Mouse (Mus musculus): ENCODE measurements at regions not wholly inside any gene's neighbourhood (a gene's known extent, or its start where the extent isn't known, plus 50 kb on each side); places are given as distances from the start of the nearest gene placed in this dataset.
A peak's percentile ranks its signal among the peaks of the same experiment; 100 is the strongest.

- no peak overlapping the region for H3K27ac ChIP-seq (ENCODE audit: low read length)
- no peak overlapping the region for H3K4me2 ChIP-seq (ENCODE audit: low read depth, low read length)
- no peak for ATAC-seq (ENCODE audit: low read depth)
- H3K36me3 ChIP-seq (ENCODE audit: control insufficient read depth, insufficient read depth, low read length): no peaks in the 10 kb centered on the region
- no peaks in the 10 kb centered on the region for H3K9me3 ChIP-seq (ENCODE audit: control insufficient read depth, low read length)
- H3K4me3 ChIP-seq (ENCODE audit: low read length): no peak overlapping the region
- 0 out of 2 replicates have a peak, but pooled peaks cover 2% of the 10 kb centered on the region for H3K4me1 ChIP-seq (replicated peaks; ENCODE audit: control insufficient read depth, insufficient read depth, low read length)
- H3K9ac ChIP-seq (ENCODE audit: low read length): no peak overlapping the region
- WGBS: 67% methylated on average over 4 of the region's 4 CpGs
- no peaks in the 10 kb centered on the region for H3K27me3 ChIP-seq (ENCODE audit: control insufficient read depth, insufficient read depth, low read depth, low read length)
Observed at GRCm38 (mm10) chr1:92776353-92776752, 55.1 kb upstream of the Gpc1 start.

- Histone ChIP-seq H3K27ac (ENCODE audit: low read length) (no peak overlapping the region), H3K36me3 (ENCODE audit: control insufficient read depth, insufficient read depth, low read length) (no peaks in the 10 kb centered on the region), H3K4me1 (replicated peaks; ENCODE audit: control insufficient read depth, insufficient read depth, low read length) (0 out of 2 replicates have a peak, but pooled peaks cover 2% of the 10 kb centered on the region), H3K9me3 (ENCODE audit: control insufficient read depth, low read length) (no peaks in the 10 kb centered on the region), H3K9ac (ENCODE audit: low read length) (no peak overlapping the region), H3K27me3 (ENCODE audit: control insufficient read depth, insufficient read depth, low read depth, low read length) (no peaks in the 10 kb centered on the region), H3K4me2 (ENCODE audit: low read depth, low read length) (no peak overlapping the region), H3K4me3 (ENCODE audit: low read length) (no peak overlapping the region)
- 69% methylated on average over 3 of the region's 3 CpGs for WGBS
- no peak for ATAC-seq (ENCODE audit: low read depth)
Observed at GRCm38 (mm10) chr1:92775908-92776307, 55.5 kb upstream of the Gpc1 start.

DNA sequence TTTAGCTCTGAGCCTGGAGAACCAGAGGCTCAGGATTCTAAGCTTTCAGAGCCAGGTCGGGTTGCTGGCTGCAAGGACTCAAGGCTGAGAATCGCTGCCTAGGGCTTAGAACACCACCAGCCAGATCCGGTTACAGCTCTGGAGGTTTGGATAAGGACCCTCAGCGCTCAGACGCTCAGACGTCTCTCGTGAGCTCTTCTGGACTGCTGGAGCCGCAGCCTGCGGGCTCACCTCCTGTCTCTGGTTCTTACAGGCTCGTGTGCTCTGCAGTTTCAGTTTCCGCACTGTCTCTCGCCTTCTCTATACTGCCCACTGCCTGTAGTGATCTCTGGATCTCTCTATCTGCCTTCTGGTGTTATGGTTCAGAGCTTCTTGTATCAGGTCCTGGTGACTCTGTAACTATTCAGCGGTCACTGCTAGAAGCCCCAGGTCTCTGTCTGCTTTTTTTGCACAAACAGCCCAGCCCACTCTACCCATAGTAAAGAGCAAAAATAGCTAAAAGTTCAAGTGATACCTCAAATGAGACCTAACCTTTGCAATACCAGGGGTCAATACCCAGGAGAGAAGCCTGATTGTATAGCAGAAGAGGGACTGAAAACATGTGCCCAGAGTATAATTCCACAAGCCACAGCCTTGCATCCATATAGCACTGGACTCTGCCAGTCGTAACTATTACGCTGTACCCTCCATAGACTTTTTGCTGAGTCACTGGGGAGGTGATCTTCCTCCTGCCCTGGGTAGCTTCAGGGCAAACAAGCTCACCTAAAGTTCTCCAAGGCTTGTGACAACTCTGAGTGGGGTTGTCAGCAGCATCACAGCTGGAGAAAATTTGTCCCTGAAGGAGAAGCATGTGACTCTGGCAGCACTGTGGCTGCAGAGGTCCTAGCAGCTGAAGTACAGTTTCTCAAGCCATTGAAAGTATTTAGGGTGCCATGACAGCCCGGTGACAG lies 56.4 kb upstream of the Gpc1 start:
- H3K4me1 ChIP-seq (replicated peaks; ENCODE audit: control insufficient read depth, insufficient read depth, low read length): 0 out of 2 replicates have a peak, but pooled peaks cover 2% of the 10 kb centered on the region
- ATAC-seq (ENCODE audit: low read depth): peak; percentile 78
- peak overlapping the region; percentile 19 for H3K4me2 ChIP-seq (ENCODE audit: low read depth, low read length)
- H3K27me3 ChIP-seq (ENCODE audit: control insufficient read depth, insufficient read depth, low read depth, low read length): no peaks in the 10 kb centered on the region
- peak overlapping the region; percentile 15; the same call in 1 of the 2 replicates for H3K4me3 ChIP-seq (ENCODE audit: low read length)
- no peaks in the 10 kb centered on the region for H3K9me3 ChIP-seq (ENCODE audit: control insufficient read depth, low read length)
- peak overlapping the region; percentile 35; the same call in 1 of the 2 replicates for H3K9ac ChIP-seq (ENCODE audit: low read length)
- no peak overlapping the region for H3K27ac ChIP-seq (ENCODE audit: low read length)
- WGBS: 19% methylated on average over 16 of the region's 16 CpGs
- no peaks in the 10 kb centered on the region for H3K36me3 ChIP-seq (ENCODE audit: control insufficient read depth, insufficient read depth, low read length)

DNA sequence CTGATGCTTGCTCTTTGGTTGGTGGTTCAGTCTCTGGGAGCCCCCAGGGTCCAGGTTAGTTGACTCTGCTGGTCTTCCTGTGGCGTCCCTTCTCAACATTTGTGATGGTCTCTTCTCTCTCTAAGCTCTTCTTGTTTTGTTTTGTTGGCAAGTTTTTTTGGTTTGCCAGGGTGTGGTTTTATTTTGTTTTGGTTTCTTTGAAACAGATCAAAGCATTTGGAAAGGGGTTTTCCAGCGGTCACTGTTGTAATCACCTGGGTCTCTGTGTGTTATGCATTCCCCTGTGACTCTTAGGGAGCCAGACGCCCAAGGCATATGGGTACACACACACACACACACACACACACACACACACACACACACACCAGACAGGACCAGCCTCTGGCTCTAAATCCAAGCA lies 57.4 kb upstream of the Gpc1 start:
- no peak overlapping the region for H3K4me2 ChIP-seq (ENCODE audit: low read depth, low read length)
- 67% methylated on average over 3 of the region's 3 CpGs for WGBS
- no peak overlapping the region for H3K27ac ChIP-seq (ENCODE audit: low read length)
- H3K9me3 ChIP-seq (ENCODE audit: control insufficient read depth, low read length): no peaks in the 10 kb centered on the region
- no peak overlapping the region for H3K4me3 ChIP-seq (ENCODE audit: low read length)
- no peaks in the 10 kb centered on the region for H3K27me3 ChIP-seq (ENCODE audit: control insufficient read depth, insufficient read depth, low read depth, low read length)
- H3K36me3 ChIP-seq (ENCODE audit: control insufficient read depth, insufficient read depth, low read length): no peaks in the 10 kb centered on the region
- ATAC-seq (ENCODE audit: low read depth): no peak
- peaks cover 4% of the 10 kb centered on the region; the same call in 1 of the 2 replicates for H3K4me1 ChIP-seq (replicated peaks; ENCODE audit: control insufficient read depth, insufficient read depth, low read length)
- H3K9ac ChIP-seq (ENCODE audit: low read length): no peak overlapping the region

- Histone ChIP-seq H3K4me2 (ENCODE audit: low read depth, low read length) (no peak overlapping the region), H3K4me3 (ENCODE audit: low read length) (no peak overlapping the region), H3K36me3 (ENCODE audit: control insufficient read depth, insufficient read depth, low read length) (no peaks in the 10 kb centered on the region), H3K9me3 (ENCODE audit: control insufficient read depth, low read length) (no peaks in the 10 kb centered on the region), H3K27me3 (ENCODE audit: control insufficient read depth, insufficient read depth, low read depth, low read length) (no peaks in the 10 kb centered on the region), H3K9ac (ENCODE audit: low read length) (no peak overlapping the region), H3K4me1 (replicated peaks; ENCODE audit: control insufficient read depth, insufficient read depth, low read length) (peaks cover 4% of the 10 kb centered on the region; the same call in 1 of the 2 replicates), H3K27ac (ENCODE audit: low read length) (no peak overlapping the region)
- ATAC-seq (ENCODE audit: low read depth): no peak
- WGBS: 68% methylated on average over 10 of the region's 10 CpGs
Observed at GRCm38 (mm10) chr1:92772784-92773113, 58.7 kb upstream of the Gpc1 start.

DNA sequence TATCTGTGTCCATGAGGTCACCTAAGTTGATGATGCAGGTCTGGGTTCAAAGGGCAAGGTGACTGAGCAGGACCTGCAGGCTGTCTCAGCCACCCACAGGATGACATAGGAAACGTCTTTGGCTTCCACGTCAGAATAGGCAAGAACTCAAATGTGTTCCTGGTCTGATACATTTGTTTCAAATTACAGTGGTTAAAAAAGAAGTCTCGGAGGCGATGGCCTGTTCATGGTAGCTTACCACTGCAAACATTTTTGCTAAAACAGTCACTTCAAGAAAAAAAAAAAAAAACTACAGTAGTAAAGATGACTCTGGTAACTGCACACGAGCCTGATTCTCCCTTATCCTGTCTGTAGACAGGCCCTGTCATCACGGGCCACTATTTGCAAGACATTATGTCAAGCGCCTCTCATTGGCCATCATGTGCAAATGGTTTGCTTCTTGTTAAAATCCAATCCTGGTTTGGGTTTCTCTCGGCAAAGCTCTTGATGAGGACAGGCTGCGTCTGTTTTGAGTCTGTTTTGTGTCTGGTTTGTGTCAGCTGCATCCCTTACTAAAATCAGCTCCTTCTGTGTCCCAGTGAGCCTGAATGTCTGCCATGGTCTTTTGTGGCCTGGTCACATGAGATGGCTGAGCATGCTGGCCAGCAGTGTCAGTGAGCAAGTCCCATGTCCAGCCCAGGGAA lies 59.2 kb upstream of the Gpc1 start:
- 62% methylated on average over 9 of the region's 9 CpGs for WGBS
- H3K4me2 ChIP-seq (ENCODE audit: low read depth, low read length): no peak overlapping the region
- no peaks in the 10 kb centered on the region for H3K9me3 ChIP-seq (ENCODE audit: control insufficient read depth, low read length)
- H3K4me3 ChIP-seq (ENCODE audit: low read length): no peak overlapping the region
- no peaks in the 10 kb centered on the region for H3K27me3 ChIP-seq (ENCODE audit: control insufficient read depth, insufficient read depth, low read depth, low read length)
- no peak overlapping the region for H3K27ac ChIP-seq (ENCODE audit: low read length)
- ATAC-seq (ENCODE audit: low read depth): no peak
- H3K4me1 ChIP-seq (replicated peaks; ENCODE audit: control insufficient read depth, insufficient read depth, low read length): peaks cover 4% of the 10 kb centered on the region; the same call in 1 of the 2 replicates
- no peaks in the 10 kb centered on the region for H3K36me3 ChIP-seq (ENCODE audit: control insufficient read depth, insufficient read depth, low read length)
- no peak overlapping the region for H3K9ac ChIP-seq (ENCODE audit: low read length)

- 36% methylated on average over 7 of the region's 7 CpGs for WGBS
- H3K27ac ChIP-seq (ENCODE audit: low read length): no peak overlapping the region
- H3K36me3 ChIP-seq (ENCODE audit: control insufficient read depth, insufficient read depth, low read length): no peaks in the 10 kb centered on the region
- peak; percentile 59; the same call in 1 of the 2 replicates for ATAC-seq (ENCODE audit: low read depth)
- no peaks in the 10 kb centered on the region for H3K27me3 ChIP-seq (ENCODE audit: control insufficient read depth, insufficient read depth, low read depth, low read length)
- H3K9me3 ChIP-seq (ENCODE audit: control insufficient read depth, low read length): no peaks in the 10 kb centered on the region
- H3K4me3 ChIP-seq (ENCODE audit: low read length): no peak overlapping the region
- H3K9ac ChIP-seq (ENCODE audit: low read length): no peak overlapping the region
- no peak overlapping the region for H3K4me2 ChIP-seq (ENCODE audit: low read depth, low read length)
- peaks cover 2% of the 10 kb centered on the region; the same call in 1 of the 2 replicates for H3K4me1 ChIP-seq (replicated peaks; ENCODE audit: control insufficient read depth, insufficient read depth, low read length)
Observed at GRCm38 (mm10) chr1:92769696-92770095, 61.7 kb upstream of the Gpc1 start.

- Histone ChIP-seq H3K4me2 (ENCODE audit: low read depth, low read length) (no peak overlapping the region), H3K36me3 (ENCODE audit: control insufficient read depth, insufficient read depth, low read length) (no peaks in the 10 kb centered on the region), H3K9me3 (ENCODE audit: control insufficient read depth, low read length) (no peaks in the 10 kb centered on the region), H3K4me1 (replicated peaks; ENCODE audit: control insufficient read depth, insufficient read depth, low read length) (peaks cover 2% of the 10 kb centered on the region; the same call in 1 of the 2 replicates), H3K27me3 (ENCODE audit: control insufficient read depth, insufficient read depth, low read depth, low read length) (no peaks in the 10 kb centered on the region), H3K4me3 (ENCODE audit: low read length) (no peak overlapping the region), H3K9ac (ENCODE audit: low read length) (no peak overlapping the region), H3K27ac (ENCODE audit: low read length) (no peak overlapping the region)
- ATAC-seq (ENCODE audit: low read depth): 0 out of 2 replicates have a peak, but pooled peaks have one; percentile 7
- WGBS: 53% methylated on average over 4 of the region's 4 CpGs
Observed at GRCm38 (mm10) chr1:92769156-92769555, 62.3 kb upstream of the Gpc1 start.

- no peak for ATAC-seq (ENCODE audit: low read depth)
- Histone ChIP-seq H3K9ac (ENCODE audit: low read length) (no peak overlapping the region), H3K9me3 (ENCODE audit: control insufficient read depth, low read length) (no peaks in the 10 kb centered on the region), H3K4me1 (replicated peaks; ENCODE audit: control insufficient read depth, insufficient read depth, low read length) (peaks cover 2% of the 10 kb centered on the region; the same call in 1 of the 2 replicates), H3K4me3 (ENCODE audit: low read length) (no peak overlapping the region), H3K27ac (ENCODE audit: low read length) (no peak overlapping the region), H3K4me2 (ENCODE audit: low read depth, low read length) (no peak overlapping the region), H3K27me3 (ENCODE audit: control insufficient read depth, insufficient read depth, low read depth, low read length) (no peaks in the 10 kb centered on the region), H3K36me3 (ENCODE audit: control insufficient read depth, insufficient read depth, low read length) (no peaks in the 10 kb centered on the region)
- 62% methylated on average over 7 of the region's 7 CpGs for WGBS
Observed at GRCm38 (mm10) chr1:92766496-92766895, 64.9 kb upstream of the Gpc1 start.

Data from lung, embryonic 16.5 days (tissue).